Mouse (Mus musculus) bone marrow, adult 2 months (tissue): ENCODE results near the gene Il11.

Experiments
- CTCF ChIP-seq: fragments of 200-500 bp; IDR thresholded peaks from 2 replicates; pipeline ENCODE4 v1.5.1; 2011; ENCODE audit warnings: low read length, control low read depth; ENCODE audit not compliant: control insufficient read depth, insufficient read depth
- POLR2A ChIP-seq: fragments of 200-500 bp; IDR thresholded peaks from 2 replicates; pipeline ENCODE4 v1.6.1; 2011; ENCODE audit warnings: low read depth, mild to moderate bottlenecking, control low read depth, low read length, borderline replicate concordance; ENCODE audit not compliant: control insufficient read depth

- no peak for TF ChIP-seq CTCF
- TF ChIP-seq POLR2A: no peak
These were observed 57.5 kb downstream of the Il11 start, which contains the start of gene Tmem150b for GRCm38 (mm10) chr7:4725169-4725568.
